Mouse (Mus musculus) c-Kit-negative CD71-positive TER-119-positive erythroid progenitor cells, embryonic 14.5 days (primary cell): ENCODE data around the gene Lmx1b.

ENCODE experiments used
- DNase-seq: peaks from one replicate; pipeline ENCODE4 v3.0.0-alpha.2; 2013; ENCODE audit warnings: low read depth, low spot score

Lmx1b gene

DNA sequence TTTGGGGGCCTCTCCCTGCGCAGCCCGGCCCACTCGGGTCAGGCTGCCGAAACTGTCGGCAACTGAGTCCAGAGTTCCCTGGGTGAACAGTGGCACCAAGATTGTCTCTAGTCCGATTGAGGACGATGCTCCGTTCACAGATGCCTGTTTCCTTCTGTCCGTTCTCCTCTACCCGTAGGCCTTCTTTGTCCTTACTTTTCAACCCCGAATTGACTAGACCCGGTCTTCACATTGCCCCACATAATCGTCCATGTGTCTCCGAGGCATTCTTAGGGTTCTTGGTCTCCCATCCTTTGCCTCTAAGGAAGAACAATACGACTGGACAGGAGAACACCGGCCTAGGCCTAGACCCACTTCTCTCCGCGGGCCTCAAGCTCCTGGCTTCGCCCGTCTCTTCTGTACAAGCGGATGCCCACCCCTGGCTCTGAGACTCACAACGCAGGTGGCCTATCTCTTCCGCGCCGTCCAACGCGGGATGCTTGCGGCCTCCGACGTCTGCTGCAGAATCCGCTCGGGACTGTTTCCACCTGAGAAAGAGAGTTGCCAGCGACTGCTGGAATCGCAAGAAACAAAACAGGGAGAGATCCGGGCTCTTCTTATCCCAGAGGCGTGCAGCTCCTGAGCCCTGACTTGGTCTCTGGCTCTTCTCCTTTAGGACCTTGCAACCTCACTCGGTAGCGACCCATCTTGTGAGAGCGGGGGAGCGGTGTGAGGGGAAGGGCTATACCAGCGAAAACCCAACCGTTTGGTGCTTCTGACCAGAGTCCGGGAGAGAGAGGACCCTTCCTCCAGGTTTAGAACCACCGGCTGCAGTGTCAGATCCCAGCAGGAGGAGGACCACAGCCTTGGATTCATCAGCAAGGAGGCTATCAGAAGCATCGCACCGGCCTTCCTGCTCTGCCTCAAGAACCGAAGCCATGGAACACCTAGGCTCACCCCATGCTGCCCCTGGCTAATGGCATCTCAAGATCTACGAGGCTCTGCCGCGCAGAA, 3.7 kb upstream of the Lmx1b start:
- DNase-seq = no peak

DNA sequence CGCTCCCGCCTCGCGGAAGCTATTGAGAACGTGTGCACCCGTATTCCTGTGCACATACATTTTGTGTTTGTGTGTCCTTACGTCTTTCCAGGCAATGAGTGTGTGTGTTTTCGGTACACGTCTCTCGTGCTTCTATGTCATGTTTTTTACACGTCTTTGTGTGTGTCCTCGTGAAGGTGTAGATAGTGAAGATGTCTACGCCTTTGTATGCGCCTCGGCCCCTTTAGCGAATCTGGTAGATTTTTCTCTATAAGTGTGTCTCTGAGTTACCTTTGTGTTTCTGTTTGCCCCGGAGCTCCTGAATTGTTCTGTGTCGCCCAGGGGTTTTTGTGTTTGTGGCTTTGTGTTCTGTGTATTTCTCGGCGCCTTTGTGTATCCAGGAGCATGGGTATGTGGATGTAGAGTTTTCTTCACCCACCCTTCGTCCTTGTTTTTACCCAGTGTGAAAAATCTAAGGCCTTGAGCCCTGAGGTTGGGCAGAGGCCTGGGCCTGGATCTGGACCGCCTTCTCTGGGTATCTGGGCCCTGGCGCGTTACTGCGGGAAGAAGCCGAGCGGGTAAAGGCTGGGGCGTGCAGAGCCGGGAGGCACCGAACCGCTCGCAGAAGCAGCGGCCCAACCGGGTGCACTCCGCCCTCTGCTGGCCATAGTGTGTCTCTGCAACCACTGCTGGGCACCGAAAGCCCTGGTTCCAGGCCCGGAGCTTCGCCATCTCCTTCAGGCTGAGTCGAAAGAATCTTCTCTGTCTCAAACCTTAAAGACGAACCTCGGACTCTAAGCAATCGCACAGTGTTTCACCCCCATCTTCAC, 2.5 kb upstream of the Lmx1b start:
- DNase-seq = peak; percentile 9

DNA sequence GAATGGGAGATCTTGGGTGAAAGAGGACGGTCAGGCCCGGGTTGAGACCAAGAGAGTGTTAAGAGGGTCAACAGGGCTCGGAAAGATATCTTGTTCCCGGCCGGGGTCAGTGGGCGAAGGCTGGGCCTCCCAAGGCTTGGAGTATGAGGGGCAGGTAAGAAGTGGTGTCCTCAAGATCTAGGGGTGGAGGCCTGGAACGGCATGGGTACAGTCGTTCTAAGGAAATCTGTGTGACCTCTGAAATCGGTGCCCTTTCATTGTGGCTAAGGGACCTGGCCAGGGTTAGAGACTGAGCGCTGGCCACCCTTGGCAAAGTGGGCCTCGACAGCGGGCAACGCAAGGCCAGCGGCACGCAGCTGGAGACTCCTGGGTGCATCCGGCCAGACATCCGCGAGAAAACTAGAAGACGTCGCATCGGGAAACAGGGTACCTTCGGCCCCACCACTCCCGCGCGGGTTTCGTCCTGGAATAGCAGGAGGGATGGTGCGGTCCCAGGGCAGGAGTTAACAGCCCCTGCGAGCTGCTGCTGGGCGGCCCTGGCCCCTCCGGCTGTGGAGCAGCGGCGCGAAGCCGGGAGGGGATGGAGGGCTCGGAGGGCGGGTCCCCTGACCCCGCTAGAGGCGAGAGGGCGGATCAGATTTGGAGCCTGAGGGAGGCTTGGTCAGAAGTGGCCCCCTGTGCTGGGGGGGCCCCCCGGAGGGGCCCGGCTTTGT, 1.7 kb upstream of the Lmx1b start:
- no peak for DNase-seq

DNA sequence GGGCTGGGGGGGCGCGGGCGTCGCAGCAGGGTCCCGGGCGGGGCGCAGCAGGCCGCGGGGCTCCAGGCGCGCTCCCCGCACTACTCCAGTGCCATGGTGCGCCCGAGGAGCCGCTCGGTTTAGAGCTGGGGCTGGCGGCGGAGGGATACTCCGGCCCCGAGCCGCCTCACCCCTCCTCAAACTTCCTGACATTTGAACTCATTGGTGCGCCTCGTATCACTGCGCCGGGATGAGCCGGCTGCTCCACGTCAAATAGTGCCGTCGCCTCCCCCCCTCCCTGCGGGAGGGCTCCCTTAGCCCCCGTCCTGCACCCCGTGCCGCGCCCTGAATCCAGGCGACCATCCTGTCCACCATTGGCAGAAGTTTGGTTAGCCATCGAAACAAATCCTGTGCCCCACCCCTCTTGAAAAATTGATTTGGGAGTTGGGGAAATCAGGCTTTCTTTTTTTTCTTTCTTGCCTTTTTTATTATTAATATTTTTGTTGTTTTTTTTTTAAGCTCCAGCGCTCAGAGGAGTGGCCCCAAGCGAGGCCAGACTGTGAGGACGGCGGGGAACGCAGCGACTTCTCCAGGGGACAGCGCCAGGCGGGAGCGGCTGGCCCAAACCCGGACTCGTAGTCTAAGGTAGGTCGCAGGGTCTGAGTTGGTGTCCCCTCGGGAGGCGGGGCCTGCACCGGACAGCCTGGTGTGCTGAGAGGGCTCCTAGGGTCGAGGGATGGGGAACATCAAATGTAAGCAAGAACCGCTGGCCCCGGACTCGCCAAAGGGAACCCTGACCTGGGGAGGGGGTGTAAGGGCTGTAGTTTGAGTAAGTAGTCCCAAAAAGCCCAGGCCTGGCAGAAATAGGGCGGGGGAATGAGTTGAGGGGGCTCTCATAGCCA, 907 bp upstream of the Lmx1b start:
- DNase-seq = no peak

DNA sequence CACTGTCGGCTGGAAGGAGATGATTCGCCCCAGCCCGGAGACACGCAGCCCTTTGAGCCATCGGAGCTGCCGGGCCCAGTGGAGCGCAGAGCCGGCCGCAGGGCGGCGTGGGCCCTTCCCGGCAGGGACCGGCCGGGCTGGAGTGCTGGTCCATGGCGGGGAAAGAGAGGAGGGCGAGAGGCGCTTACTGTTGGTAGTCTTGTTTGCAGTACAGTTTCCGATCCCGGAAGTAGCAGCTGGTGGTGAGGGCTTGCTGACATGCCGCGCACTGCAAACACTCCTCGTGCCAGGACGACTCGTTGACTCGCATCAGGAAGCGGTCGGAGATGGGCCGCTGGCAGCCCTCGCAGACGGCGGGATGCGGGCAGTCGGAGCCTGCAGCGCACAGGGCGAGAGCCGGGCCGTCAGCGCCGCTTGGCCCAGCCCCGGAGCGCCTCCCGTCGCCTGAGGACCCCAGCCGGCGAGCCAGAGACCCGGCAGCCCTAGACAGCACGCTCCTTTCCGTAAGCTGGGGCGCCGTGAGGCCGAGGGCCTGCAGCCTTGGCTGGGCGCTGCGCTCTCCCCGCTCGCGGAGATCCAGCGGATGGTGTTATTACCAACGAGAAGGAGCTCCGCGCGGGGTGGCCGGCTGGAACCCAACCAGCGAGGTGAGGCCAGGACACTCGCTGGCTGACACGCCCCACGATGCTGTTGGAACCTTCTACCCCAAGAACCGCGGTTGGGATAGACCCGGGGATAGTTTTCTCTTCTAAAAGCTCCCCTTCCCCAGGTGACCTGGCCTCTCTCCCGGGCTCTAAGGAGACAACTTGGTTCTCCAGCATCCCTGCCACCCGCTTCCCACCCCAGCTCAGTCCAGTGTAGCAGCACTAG, 775 bp downstream of the Lmx1b start:
- DNase-seq = no peak

DNA sequence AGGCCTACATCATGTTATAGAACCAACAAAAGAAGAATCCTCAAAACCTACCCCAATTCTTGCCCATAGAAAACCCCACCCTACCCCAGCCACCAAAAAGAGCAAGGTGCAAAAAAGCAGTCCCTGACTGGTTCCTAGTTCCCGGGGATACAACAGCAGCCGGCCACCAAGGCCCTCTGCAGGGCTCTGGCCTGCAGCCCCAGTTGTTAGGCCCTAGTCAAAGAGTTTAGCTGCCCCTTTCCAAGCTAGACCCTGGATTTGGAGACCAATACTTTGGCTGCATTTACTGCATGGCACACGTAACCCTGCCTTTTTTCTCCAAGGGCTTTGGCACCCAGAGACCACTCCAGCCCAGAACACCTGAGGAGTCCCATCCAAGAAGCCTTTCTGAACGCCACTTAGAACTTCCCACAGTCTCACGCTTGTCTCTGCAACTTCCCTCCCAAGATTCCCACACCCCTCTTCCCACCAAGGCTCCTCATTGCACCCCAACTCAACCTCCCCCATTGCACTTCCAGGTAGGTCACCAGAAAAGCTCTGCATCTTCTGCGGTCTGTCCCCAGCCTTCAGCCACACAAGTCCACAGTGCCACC, 2.1 kb downstream of the Lmx1b start:
- DNase-seq = no peak

DNA sequence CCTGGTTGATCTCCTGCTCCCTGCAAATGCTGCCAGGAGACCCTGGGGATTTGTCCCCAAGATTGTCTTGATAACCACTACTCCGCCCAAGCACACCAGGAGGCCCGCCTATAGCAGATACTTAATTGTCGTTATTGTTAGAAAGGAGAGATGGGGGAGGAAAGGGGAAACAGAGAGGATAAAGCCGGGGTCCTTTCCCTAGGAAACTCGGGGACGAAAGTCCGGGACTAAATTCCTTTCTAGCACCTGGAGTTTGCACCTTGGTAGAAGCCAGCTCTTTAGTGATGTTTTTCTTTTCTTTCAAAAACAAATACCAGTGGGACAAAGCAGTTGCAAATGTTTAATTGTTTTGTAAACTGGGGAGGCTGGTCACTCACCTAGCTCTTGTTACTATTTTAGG, 3.0 kb downstream of the Lmx1b start:
- no peak for DNase-seq

DNA sequence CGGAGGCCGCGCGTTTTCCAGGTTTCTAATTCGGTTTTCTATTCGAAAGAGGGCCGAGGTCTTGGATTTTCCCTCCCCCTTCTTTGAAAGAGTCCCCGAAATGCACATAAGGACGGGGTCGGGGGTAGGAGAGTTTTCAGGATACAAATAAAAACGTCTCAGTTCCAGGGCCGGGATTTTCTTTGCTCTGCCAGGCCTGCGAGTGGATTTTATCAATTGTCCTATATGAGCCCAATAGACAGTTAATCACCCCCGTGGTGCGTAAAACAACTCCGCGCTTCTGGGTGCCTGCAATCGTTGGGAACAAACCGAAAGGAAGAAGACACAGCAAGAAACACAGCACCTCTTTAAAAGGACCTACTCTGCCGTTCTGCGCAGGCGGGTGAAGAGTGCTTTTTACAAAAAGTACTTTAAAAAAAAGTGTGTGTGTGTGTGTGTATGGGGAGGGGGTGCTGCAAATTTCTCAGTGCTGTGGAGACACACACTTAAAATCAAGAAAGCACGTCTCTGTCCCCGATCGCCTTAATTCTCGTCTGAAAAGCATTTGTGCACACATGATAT, 3.6 kb downstream of the Lmx1b start:
- DNase-seq = no peak

DNA sequence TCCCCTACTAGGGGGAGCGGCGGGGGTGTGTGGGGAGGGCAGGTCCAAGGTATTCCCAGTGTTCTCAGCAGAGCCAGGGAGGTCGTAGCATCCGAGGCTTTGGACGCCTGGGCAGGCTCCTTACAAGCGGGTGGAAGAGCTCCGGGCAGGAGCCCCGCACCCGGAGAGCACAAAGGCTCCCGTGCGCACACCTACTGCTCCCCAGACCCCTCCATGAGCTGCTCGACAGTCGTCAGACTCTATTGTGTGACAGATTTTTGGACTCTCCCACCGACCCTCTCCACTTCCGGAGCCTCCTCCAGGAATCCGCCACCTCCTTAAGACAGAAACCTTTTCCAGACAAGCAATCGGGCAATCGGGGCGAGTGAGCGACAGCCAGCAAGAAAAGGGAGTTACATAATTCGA, 4.2 kb downstream of the Lmx1b start:
- DNase-seq = no peak

DNA sequence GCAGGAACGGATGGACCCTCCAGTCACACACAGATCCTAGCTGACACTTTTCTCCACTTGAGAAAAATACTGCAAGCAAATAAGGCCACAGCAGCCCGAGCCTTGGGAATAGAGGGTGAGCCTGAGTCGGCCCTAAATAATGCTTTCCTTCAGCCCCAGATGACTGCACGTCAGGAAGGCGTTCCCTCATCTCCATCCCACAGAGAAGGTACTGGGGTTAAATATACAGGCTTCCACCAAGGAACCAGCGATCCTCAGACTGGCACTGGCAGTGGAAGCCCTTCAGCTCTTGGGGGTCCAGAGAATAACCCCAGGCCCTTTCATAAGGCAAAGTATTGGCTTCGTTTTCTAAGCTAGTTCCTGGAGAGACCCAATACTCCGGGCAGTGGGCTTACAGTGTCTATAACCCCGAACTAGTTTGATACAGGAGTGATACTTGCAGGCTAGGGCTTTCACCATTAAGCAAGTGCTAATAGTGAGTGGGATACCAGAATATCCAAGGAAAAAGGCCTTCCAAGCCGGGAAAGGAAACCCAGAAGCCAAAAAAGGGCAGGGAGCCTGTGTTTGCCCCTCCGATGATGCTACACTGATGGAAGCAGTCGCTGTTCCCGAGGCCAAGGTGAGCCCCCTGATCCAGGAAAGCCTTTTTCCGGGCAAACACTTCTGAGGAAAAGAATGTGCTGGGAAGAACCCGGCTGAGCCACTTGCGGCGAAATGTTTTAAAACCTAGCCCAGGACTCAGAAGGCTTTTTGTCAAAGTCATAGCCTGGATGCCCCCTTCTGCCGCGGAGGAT, 4.8 kb downstream of the Lmx1b start:
- DNase-seq = no peak

DNA sequence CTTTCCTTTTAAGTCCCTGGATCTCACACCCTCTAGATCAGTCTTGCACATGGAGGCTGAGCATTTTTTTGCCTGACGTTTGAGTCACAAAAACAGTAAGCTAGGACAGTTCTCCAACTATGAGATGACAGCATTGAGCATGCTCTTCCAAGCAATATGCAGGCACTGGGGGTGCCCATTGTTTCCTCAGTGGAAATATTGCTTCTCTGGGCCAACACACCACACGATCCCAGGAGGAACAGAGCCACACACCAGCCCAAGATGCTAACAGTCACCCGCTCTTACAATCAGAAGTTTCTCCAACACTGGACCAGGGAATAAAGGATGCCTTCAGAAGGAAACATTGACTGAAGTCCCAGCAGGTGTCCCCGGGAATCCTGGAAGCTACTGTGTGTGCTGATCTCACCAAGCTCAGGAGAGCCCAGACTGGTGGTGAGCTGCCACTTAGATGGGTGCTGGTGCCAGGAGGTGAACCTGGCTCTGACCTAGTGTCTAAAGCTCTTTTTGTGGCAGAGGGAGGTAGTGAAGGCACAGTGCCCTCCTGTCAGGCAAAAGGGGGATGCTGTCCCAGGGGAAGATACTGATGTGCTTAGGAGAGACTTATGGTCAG, 5.7 kb downstream of the Lmx1b start:
- no peak for DNase-seq

DNA sequence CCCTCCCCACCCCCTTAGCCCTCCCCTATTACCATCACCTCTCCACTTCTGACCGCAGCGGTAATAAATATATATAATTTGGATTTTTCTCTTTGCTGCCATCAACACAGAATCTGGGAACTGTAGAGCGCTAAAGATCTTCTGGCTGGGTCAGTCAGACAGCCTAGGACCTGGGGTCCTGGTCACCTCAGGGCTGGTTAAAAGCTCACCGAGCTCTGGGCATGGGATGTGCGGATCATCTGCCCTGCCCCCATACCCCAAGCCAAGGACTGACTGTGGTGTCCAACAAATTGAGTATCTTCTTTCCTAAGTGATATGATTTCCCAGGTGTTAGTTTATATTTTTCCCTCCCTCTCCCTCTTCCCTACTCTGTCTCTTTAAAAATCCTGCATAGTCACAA, 6.4 kb downstream of the Lmx1b start:
- no peak for DNase-seq

DNA sequence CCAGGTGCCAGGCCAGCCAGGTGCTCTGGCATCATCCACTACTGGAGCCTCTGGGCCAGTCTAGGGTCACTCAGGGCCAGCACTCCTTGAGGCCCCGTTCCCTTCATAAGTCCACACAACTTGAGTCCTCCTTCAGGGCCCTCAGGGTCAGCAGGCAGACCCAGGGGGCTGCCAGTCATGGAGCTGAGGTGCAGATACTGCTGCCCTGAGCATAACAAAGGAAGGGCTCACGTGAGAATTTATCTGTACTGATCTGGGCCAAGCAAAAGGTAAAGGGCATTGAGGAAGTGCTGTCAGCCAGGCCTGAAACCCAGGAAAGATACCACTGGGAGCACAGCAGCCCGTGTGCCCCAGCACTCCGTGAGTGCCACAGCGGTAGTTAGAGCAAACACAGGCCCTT, 7.1 kb downstream of the Lmx1b start:
- no peak for DNase-seq

DNA sequence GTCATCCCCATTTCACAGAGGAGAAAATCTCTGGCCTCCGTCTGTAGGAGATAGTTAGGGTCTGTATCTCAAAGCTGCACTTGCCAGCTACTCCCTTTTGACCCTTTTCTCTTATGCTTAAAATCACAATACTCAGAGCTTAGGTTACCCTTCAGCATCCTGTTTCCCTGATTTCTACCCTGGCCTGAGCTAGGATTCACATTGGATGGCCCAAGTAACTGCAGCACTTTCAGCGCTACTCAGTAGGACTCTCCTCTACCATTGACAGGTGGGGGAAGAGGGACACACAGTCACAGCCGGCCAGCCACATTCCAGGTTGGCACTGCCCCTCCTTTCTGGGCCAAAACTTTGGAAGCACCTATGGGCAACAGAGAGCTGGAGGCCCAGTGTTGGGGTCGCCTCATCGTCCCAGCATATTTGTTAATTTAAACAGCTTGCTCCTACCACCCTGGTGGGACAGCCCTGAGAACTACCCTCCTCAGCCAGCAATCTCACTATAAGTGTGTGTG, 7.7 kb downstream of the Lmx1b start:
- no peak for DNase-seq

DNA sequence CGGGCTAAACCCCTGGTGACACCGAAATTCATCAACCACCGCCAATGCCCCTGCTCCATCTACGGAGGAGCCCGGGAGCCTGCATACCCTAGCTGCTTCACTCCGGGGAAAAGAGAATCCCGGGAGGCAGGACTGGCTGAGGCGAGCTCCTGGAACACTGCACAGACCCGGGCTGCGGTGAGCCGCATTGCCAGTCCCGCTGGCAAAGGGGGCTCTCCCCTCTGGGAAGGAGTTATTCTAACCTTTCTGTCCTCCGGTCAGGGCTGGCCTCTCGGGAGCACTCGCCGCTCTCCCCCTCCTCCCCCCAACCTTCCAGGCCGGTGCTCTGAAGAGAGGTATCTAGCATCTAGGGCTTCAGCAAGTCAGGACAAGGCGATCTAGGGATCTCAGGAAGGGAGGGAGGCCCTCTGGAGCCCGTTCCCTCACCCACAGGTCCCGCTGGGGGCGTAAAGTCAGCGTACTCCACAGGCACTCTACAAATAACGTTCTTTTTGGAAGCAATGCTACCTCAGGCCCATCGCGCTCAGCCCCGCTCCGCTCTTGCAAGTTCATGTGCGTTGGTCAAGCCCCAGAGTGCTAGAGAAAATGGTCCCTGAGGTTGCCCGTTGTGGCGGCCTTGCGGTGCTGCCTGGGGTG, 8.5 kb downstream of the Lmx1b start:
- no peak for DNase-seq

DNA sequence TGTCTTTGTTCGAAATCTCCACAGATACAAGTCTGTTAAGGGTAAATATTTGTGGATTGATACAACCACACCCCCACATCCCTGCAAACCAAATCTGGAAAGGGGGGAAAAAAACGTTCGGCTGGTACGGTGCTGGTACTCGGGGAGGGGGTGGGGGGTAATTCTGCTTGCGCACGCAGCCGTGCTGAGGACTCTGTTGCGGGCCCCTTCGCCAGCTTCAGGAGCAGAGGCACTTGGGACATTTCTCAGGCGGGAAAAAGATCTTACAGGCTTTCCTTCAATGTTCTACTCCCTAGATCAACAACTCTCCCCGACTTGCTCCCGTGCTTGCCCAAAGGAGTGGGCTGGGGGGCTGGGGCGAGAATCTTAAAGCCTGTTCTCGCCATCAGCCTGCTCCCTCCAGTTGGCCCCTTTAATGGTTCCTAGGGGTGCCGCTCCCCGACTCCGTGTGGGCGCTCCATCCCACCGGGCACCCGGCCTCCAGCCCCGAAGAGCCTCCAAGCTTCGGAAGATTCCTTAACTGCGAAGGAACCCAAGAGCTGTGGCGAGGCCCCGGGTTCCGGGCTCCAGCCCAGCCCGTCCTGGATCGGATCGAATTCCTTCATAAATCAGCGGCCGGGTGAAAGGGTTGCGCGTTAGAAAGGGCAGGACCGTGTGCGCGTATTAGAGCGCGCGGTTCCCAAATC, 9.1 kb downstream of the Lmx1b start:
- no peak for DNase-seq
